Mouse (Mus musculus) embryonic facial prominence, embryonic 11.5 days (tissue): ENCODE measurements at regions not wholly inside any gene's neighbourhood (a gene's known extent, or its start where the extent isn't known, plus 50 kb on each side); places are given as distances from the start of the nearest gene placed in this dataset.
A peak's percentile ranks its signal among the peaks of the same experiment; 100 is the strongest.

Experiments
- ATAC-seq: fragments of 200-750 bp; cut with Nextera tagmentation; replicated peaks from 2 replicates; pipeline ENCODE4 v1.8.0; 2017; ENCODE audit warnings: low read depth; ENCODE audit not compliant: insufficient number of reproducible peaks, low FRiP score, low TSS enrichment
- DNase-seq: peaks from one replicate; pipeline ENCODE4 v3.0.0-alpha.2; 2015; ENCODE audit warnings: low spot score
- H3K27ac ChIP-seq: fragments of 300-500 bp; sonication (generic); replicated peaks from 2 replicates; pipeline ENCODE4 v1.5.1; 2014; ENCODE audit warnings: mild to moderate bottlenecking, low read depth, low read length, control low read depth
- H3K27me3 ChIP-seq: fragments of 300-500 bp; sonication (generic); 2 replicates; pipeline ENCODE4 v1.6.1; 2014; ENCODE audit warnings: mild to moderate bottlenecking, low read length, moderate library complexity, mixed read lengths; ENCODE audit not compliant: control insufficient read depth, insufficient read depth
- H3K36me3 ChIP-seq: fragments of 300-500 bp; sonication (generic); replicated peaks from 2 replicates; pipeline ENCODE4 v1.6.1; 2014; ENCODE audit warnings: low read depth, mild to moderate bottlenecking, low read length, moderate library complexity, mixed read lengths; ENCODE audit not compliant: control insufficient read depth, insufficient read depth
- H3K4me1 ChIP-seq: fragments of 300-500 bp; sonication (generic); 2 replicates; pipeline ENCODE4 v1.6.1; 2014; ENCODE audit warnings: low read length, mixed read lengths; ENCODE audit not compliant: control insufficient read depth, insufficient read depth
- H3K4me2 ChIP-seq: fragments of 300-500 bp; sonication (generic); 2 replicates; pipeline ENCODE4 v1.6.1; 2014; ENCODE audit warnings: low read depth, mild to moderate bottlenecking, control low read depth, low read length, moderate library complexity
- H3K4me3 ChIP-seq: fragments of 300-500 bp; sonication (generic); 2 replicates; pipeline ENCODE4 v1.5.1; 2014; ENCODE audit warnings: low read depth, low read length, control low read depth
- H3K9ac ChIP-seq: fragments of 300-500 bp; sonication (generic); replicated peaks from 2 replicates; pipeline ENCODE4 v1.6.1; 2014; ENCODE audit warnings: mild to moderate bottlenecking, control low read depth, low read length
- H3K9me3 ChIP-seq: fragments of 300-500 bp; sonication (generic); replicated peaks from 2 replicates; pipeline ENCODE4 v1.6.1; 2016; ENCODE audit warnings: mild to moderate bottlenecking, low read length, inconsistent platforms, mixed read lengths; ENCODE audit not compliant: control insufficient read depth
- WGBS: fragments of 180-500 bp; shearing (Covaris S2); extraction: QIAGEN DNeasy Blood & Tissue Kit; methylation state at CpG from one replicate; pipeline ENCODE4 v1.1.7; 2014; 5-methylcytosine and 5-hydroxymethylcytosine counted together

GRCm38 (mm10) chr6:52421771-52422170 is 108.5 kb downstream of the Evx1 start:
- Histone ChIP-seq H3K9ac (no peak overlapping the region), H3K36me3 (no peaks in the 10 kb centered on the region), H3K27ac (no peak overlapping the region), H3K4me3 (no peak overlapping the region), H3K4me1 (no peaks in the 10 kb centered on the region; the same call in 1 of the 2 replicates), H3K27me3 (no peaks in the 10 kb centered on the region), H3K4me2 (no peak overlapping the region), H3K9me3 (no peaks in the 10 kb centered on the region)
- no peak for ATAC-seq
- no peak for DNase-seq
- WGBS: 85% methylated on average over 6 of the region's 6 CpGs

GRCm38 (mm10) chr6:52422686-52423085 is 109.4 kb downstream of the Evx1 start:
- no peaks in the 10 kb centered on the region for H3K27me3 ChIP-seq
- no peaks in the 10 kb centered on the region for H3K9me3 ChIP-seq
- DNase-seq (no peak), ATAC-seq (no peak)
- no peak overlapping the region for H3K4me2 ChIP-seq
- H3K27ac ChIP-seq: no peak overlapping the region
- WGBS: 87% methylated on average over 10 of the region's 10 CpGs
- no peak overlapping the region for H3K9ac ChIP-seq
- no peak overlapping the region for H3K4me3 ChIP-seq
- no peaks in the 10 kb centered on the region; the same call in 1 of the 2 replicates for H3K4me1 ChIP-seq
- H3K36me3 ChIP-seq: no peaks in the 10 kb centered on the region

- no peak for ATAC-seq
- H3K4me1 ChIP-seq: no peaks in the 10 kb centered on the region; the same call in 1 of the 2 replicates
- H3K9ac ChIP-seq: no peak overlapping the region
- WGBS: 69% methylated on average over 7 of the region's 7 CpGs
- H3K27ac ChIP-seq: no peak overlapping the region
- no peak for DNase-seq
- no peak overlapping the region for H3K4me2 ChIP-seq
- no peak overlapping the region for H3K4me3 ChIP-seq
- no peaks in the 10 kb centered on the region for H3K27me3 ChIP-seq
- H3K36me3 ChIP-seq: no peaks in the 10 kb centered on the region
- H3K9me3 ChIP-seq: no peaks in the 10 kb centered on the region
Measured at GRCm38 (mm10) chr6:52423581-52424107, 110.3 kb downstream of the Evx1 start.

GRCm38 (mm10) chr6:52424440-52424839 is 111.1 kb downstream of the Evx1 start:
- H3K27me3 ChIP-seq: no peaks in the 10 kb centered on the region
- H3K4me2 ChIP-seq: no peak overlapping the region
- DNase-seq (no peak), ATAC-seq (no peak)
- H3K36me3 ChIP-seq: no peaks in the 10 kb centered on the region
- no peaks in the 10 kb centered on the region for H3K4me1 ChIP-seq
- no peak overlapping the region for H3K27ac ChIP-seq
- H3K9me3 ChIP-seq: no peaks in the 10 kb centered on the region
- WGBS: 89% methylated on average over 5 of the region's 5 CpGs
- no peak overlapping the region for H3K4me3 ChIP-seq
- H3K9ac ChIP-seq: no peak overlapping the region

- WGBS: 90% methylated on average over 4 of the region's 4 CpGs
- H3K9me3 ChIP-seq: no peaks in the 10 kb centered on the region
- DNase-seq: no peak
- H3K9ac ChIP-seq: no peak overlapping the region
- H3K4me3 ChIP-seq: no peak overlapping the region
- H3K27me3 ChIP-seq: no peaks in the 10 kb centered on the region
- H3K4me1 ChIP-seq: no peaks in the 10 kb centered on the region
- no peaks in the 10 kb centered on the region for H3K36me3 ChIP-seq
- H3K4me2 ChIP-seq: no peak overlapping the region
- no peak overlapping the region for H3K27ac ChIP-seq
- no peak for ATAC-seq
Measured at GRCm38 (mm10) chr6:52425082-52425481, 111.8 kb downstream of the Evx1 start.

GRCm38 (mm10) chr6:52428489-52429203 is 115.3 kb downstream of the Evx1 start:
- H3K4me2 ChIP-seq: no peak overlapping the region
- no peaks in the 10 kb centered on the region for H3K36me3 ChIP-seq
- no peak overlapping the region for H3K4me3 ChIP-seq
- H3K4me1 ChIP-seq: no peaks in the 10 kb centered on the region
- H3K9me3 ChIP-seq: no peaks in the 10 kb centered on the region
- ATAC-seq (no peak), DNase-seq (peak; percentile 29)
- no peak overlapping the region for H3K27ac ChIP-seq
- H3K27me3 ChIP-seq: no peaks in the 10 kb centered on the region
- H3K9ac ChIP-seq: no peak overlapping the region
- WGBS: 56% methylated on average over 11 of the region's 11 CpGs

- no peak overlapping the region for H3K27ac ChIP-seq
Measured at GRCm38 (mm10) chr6:52429204-52429552, 115.9 kb downstream of the Evx1 start.

GRCm38 (mm10) chr6:52433234-52433633 is 119.9 kb downstream of the Evx1 start:
- no peaks in the 10 kb centered on the region for H3K9me3 ChIP-seq
- no peaks in the 10 kb centered on the region for H3K36me3 ChIP-seq
- H3K27me3 ChIP-seq: no peaks in the 10 kb centered on the region
- H3K9ac ChIP-seq: no peak overlapping the region
- WGBS: 56% methylated on average over 2 of the region's 2 CpGs
- ATAC-seq (no peak), DNase-seq (no peak)
- H3K4me1 ChIP-seq: no peaks in the 10 kb centered on the region
- no peak overlapping the region for H3K4me3 ChIP-seq
- H3K27ac ChIP-seq: no peak overlapping the region
- H3K4me2 ChIP-seq: no peak overlapping the region

More at GRCm38 (mm10) chr6:52429204-52429552, 115.9 kb downstream of the Evx1 start:
- Histone ChIP-seq H3K36me3 (no peaks in the 10 kb centered on the region), H3K4me2 (no peak overlapping the region), H3K27me3 (no peaks in the 10 kb centered on the region), H3K4me1 (no peaks in the 10 kb centered on the region), H3K9ac (no peak overlapping the region), H3K9me3 (no peaks in the 10 kb centered on the region), H3K4me3 (no peak overlapping the region)
- 78% methylated on average over 5 of the region's 5 CpGs for WGBS
- ATAC-seq: no peak
- no peak for DNase-seq
